Mouse (Mus musculus) lung, adult 2 months (tissue): ENCODE results near the gene B3gnt2. TPM values are rescaled to one million over a fixed set of nuclear protein-coding genes. Genes with fewer than 3 reads are reported as not detected.

Experiments
- DNase-seq: peaks from one replicate; pipeline ENCODE4 v3.0.0; 2022
- H3K4me1 ChIP-seq: fragments of 200-500 bp; 2 replicates; pipeline ENCODE4 v1.6.1; 2011; ENCODE audit warnings: low read length; ENCODE audit not compliant: control insufficient read depth, insufficient read depth
- H3K4me3 ChIP-seq: fragments of 200-500 bp; replicated peaks from 2 replicates; pipeline ENCODE3; 2011; ENCODE audit warnings: low read depth, mild to moderate bottlenecking, control low read depth, low read length; ENCODE audit errors: extremely low read depth
- CTCF ChIP-seq: fragments of 200-500 bp; IDR thresholded peaks from 2 replicates; pipeline ENCODE4 v1.5.1; 2011; ENCODE audit warnings: mild to moderate bottlenecking, low read length, control low read depth; ENCODE audit not compliant: insufficient read depth
- POLR2A ChIP-seq: fragments of 200-500 bp; IDR thresholded peaks from 2 replicates; pipeline ENCODE4 v1.6.1; 2011; ENCODE audit warnings: low read depth, mild to moderate bottlenecking, control low read depth, low read length, borderline replicate concordance; ENCODE audit errors: extremely low read depth
- WGBS: fragments of 180-500 bp; shearing (Covaris S2); methylation state at CpG from one replicate; pipeline ENCODE4 v1.1.7; 2018; 5-methylcytosine and 5-hydroxymethylcytosine counted together
- polyA plus RNA-seq: library from polyadenylated mRNA; depleted of rRNA; stranded (reverse); fragments of >200 nt; gene quantifications from 2 replicates; pipeline ENCODE4 v1.2.3, GENCODE M21; 2012

Gene B3gnt2
- polyA plus RNA-seq, 1 experiment: 18.6 TPM

DNA sequence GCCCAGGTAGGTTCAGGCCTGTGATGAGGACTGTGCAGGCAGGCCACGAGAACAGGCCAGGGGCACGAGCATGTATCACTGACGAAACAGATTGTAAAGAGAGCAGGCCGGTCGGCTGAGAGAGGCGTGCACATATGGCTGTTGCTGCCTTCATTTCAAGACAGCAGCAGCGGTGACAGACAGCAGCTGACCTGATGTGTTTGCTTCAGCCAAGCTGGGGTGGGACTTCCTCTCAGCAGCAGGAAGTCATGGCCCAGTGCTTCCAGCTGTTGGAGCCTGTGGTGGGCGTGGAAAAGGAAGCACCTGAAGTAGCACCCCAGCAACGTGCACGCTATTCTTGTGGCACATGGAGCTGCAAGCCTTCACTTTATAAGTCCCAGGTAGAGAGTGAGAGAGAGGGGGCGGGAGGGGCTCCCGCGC lies 78.0 kb downstream of the B3gnt2 start:
- 54% methylated on average over 13 of the region's 13 CpGs for WGBS
- TF ChIP-seq CTCF (no peak), POLR2A (no peak)
- H3K4me3 ChIP-seq: no peak overlapping the region

DNA sequence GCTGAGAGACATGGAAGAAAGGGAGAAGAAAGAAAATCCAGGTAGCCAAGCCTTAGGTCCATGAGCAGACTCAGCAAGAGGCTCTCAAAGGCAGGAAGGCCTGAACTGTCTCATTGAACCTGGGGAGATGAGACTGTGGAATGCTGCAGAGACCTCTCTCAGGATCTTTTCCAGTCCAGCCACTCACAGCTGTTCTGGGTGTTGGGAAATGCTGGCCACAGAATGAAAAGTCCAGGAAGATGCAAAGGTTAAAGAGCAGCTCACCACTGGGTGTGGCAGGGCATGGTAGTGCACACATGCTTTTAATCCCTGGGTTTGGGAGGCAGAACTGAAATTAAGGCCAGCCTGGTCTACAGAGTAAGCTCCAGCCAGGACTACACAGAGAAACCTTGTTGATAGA lies 79.6 kb downstream of the B3gnt2 start:
- DNase-seq: no peak
- TF ChIP-seq POLR2A (no peak), CTCF (no peak)

More for the DNA sequence above, 78.0 kb downstream of the B3gnt2 start:
- peaks cover 10% of the 10 kb centered on the region for H3K4me1 ChIP-seq
- no peak for DNase-seq

DNA sequence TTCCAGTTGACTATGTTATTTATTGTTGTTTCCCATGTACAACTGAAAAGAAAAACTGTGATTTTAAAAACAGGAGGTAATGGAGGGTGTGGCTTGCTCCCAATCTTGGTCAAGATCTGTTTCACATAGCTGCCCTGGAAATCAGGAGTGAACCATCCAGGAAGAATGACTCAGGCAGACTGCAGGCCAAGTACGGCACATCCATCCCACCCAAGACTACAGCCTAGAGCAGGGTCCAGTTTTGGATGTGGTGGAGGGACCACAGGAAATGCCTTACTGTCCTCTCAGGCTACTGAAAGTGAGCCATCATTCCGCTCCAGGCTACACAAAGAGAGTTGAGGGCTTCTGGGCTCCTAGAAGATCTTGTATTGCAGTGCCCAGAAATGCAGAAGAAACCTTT lies 80.0 kb downstream of the B3gnt2 start:
- Histone ChIP-seq H3K4me3 (no peak overlapping the region), H3K4me1 (peaks cover 10% of the 10 kb centered on the region)
- 76% methylated on average over 2 of the region's 2 CpGs for WGBS
- no peak for DNase-seq
- no peak for TF ChIP-seq CTCF
- TF ChIP-seq POLR2A: no peak

More for the DNA sequence above, 79.6 kb downstream of the B3gnt2 start:
- Histone ChIP-seq H3K4me1 (peaks cover 10% of the 10 kb centered on the region), H3K4me3 (no peak overlapping the region)

DNA sequence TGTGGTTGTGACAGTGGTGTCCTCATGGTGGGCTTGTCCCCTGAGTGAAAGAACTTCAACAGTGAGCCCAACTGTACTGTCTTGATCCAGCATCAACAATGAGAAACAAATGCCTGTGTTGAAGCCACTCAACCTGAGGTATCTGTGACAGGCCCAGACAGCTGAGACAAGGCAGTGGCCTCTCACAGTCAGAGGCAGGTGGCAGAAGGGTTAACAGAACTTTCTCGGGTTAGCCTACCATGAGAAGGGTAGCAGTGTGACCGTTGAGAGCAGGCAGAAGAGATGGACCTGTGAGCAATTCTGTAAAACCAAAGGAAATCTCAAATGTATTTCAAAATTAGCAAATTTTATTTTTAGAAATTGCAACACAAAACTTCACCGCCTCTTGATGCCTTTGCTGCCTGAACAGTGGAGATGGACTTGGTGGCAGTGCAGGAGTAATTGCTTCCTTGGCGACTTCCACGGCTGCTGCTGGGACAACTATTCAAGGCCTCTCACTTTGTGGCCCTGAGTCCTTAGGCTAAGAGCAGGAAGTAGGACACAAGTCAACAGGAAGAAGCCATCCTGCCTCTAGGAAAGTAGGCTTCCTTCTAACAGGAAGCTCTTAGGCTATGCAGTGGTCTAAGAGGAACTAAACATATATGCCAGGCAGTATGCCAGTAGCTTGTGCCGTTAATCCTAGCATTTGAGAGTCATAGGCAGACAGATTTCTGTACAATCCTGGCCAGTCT lies 80.8 kb downstream of the B3gnt2 start:
- WGBS: 29% methylated on average over 6 of the region's 6 CpGs
- H3K4me3 ChIP-seq: no peak overlapping the region
- H3K4me1 ChIP-seq: peaks cover 10% of the 10 kb centered on the region
- DNase-seq: no peak
- TF ChIP-seq CTCF: no peak
- TF ChIP-seq POLR2A: no peak

GRCm38 (mm10) chr11:22778596-22778995 lies 82.2 kb downstream of the B3gnt2 start:
- DNase-seq: no peak
- WGBS: 83% methylated on average over 3 of the region's 3 CpGs
- no peak overlapping the region for H3K4me3 ChIP-seq
- H3K4me1 ChIP-seq: peaks cover 10% of the 10 kb centered on the region
- no peak for TF ChIP-seq POLR2A
- no peak for TF ChIP-seq CTCF

DNA sequence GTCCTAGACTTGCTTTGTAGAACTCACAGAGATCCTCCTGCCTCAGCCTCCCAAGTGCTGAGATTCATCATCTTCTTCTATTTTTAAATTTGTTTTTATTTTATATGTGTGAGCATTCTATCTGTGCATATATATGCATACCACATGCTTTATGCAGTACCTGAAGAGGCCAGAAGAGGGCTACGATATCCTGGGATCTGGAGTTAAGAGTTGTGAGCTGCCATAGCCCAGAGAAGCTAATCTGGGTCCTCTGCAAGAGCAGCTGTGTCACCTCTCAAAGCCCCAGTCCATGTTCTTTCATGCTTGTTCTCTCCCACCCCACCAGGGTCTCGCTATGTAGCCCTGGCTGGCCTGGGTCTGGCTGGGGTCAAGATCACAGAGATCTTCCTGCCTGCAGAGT lies 83.2 kb downstream of the B3gnt2 start:
- TF ChIP-seq POLR2A: no peak
- TF ChIP-seq CTCF: no peak
- DNase-seq: no peak
- WGBS: 89% methylated on average over 2 of the region's 2 CpGs
- Histone ChIP-seq H3K4me1 (peaks cover 10% of the 10 kb centered on the region), H3K4me3 (no peak overlapping the region)

DNA sequence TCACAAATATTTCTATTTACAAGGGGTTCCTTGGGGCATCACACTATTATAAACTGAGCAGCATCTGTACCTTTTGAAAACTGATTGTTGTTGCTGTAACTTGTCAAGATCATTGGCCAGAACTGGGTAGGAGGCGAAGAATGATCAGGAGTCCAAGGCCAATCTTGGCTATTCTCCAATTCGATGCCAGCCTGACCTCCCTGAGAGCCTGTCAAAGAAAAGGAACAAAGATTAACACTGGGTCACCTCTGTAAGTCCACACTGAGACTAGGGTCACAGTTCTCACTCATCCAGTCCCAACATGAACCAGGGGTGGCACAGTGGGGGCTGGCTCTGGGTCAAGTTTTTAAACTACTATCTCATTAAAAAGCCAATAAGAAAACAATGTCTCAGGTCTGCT lies 85.9 kb downstream of the B3gnt2 start:
- H3K4me1 ChIP-seq: peaks cover 1% of the 10 kb centered on the region; the same call in 1 of the 2 replicates
- TF ChIP-seq CTCF (no peak), POLR2A (no peak)
- WGBS: 85% methylated on average over 2 of the region's 2 CpGs
- H3K4me3 ChIP-seq: no peak overlapping the region
- DNase-seq: no peak

DNA sequence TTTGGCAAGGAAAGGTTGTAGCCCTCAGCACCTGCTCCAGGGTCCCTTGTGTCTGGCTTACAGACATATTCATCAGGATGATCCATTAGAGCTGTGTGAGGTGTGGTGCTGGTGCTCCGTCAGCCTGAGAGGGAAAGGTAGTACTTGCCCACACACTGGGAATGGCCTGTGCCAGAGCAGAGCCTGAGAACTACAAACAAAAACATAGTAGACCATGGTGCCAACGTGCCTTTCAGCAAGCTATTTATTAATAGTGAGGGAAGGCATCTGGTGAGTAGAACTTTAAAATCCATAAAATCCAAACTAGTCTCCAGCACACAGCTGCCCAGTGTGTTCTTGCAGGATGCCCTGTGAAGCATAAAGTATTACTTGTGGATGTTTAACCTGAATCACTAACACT lies 94.5 kb downstream of the B3gnt2 start:
- Histone ChIP-seq H3K4me1 (no peaks in the 10 kb centered on the region; the same call in 1 of the 2 replicates), H3K4me3 (no peak overlapping the region)
- DNase-seq: no peak
- TF ChIP-seq POLR2A (no peak), CTCF (no peak)
- 65% methylated on average over 2 of the region's 2 CpGs for WGBS

GRCm38 (mm10) chr11:22765425-22765824 lies 95.3 kb downstream of the B3gnt2 start:
- TF ChIP-seq CTCF (no peak), POLR2A (no peak)
- no peaks in the 10 kb centered on the region; the same call in 1 of the 2 replicates for H3K4me1 ChIP-seq
- WGBS: 80% methylated on average over 4 of the region's 4 CpGs
- H3K4me3 ChIP-seq: no peak overlapping the region
- no peak for DNase-seq
